Comparison of ENCODE assay signal across 19 mouse cellular contexts in the genomic region with DNA sequence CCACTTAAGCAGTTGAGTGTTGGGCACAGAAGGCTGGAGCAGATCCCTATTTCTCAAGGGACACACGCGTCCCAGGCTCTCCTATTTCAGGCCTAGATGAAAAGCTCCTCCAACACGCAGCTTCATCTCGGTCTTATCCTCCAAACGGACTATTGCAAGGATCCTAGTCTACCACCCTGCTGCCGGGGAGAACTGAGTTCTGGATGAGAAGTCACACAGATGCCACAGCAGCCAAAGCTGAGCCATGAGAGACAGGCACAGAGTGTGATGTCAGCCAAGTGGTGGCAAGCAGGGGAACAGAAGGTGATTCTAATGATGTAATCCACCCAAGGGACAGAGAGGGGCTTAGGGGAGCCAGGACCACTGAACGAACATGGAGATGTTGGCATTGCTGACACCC. TPM values are rescaled to one million over a fixed set of nuclear protein-coding genes. Genes with fewer than 3 reads are reported as not detected.
A peak's percentile ranks its signal among the peaks of the same experiment; 100 is the strongest.
DNase-seq lines count a peak whose midpoint lies in the region; ATAC-seq and TF ChIP-seq lines count a peak whose summit lies in the region.
"Had no signal": no experiment of that assay in that cellular context is flagged by ENCODE, and none has a peak within 500 bp of the region (broad histone marks: within the 10 kb centered on the region; RNA-seq: fewer than 3 reads in every experiment).

No protein-coding gene starts in this region.

- no peak for TF ChIP-seq CTCF in brain, embryonic 14.5 days (IDR thresholded peaks at IDR 0.05; ENCODE audit: borderline replicate concordance, extremely low read depth, insufficient read depth, insufficient read length)

- H3K36me3 ChIP-seq in hindbrain, embryonic 13.5 days, result no peaks in the 10 kb centered on the region
- no peaks in the 10 kb centered on the region for H3K36me3 ChIP-seq in hindbrain, embryonic 14.5 days (replicated peaks; ENCODE audit: control insufficient read depth, insufficient read depth)
- H3K36me3 ChIP-seq: heart, embryonic 13.5 days; kidney, embryonic 15.5 days; midbrain, embryonic 13.5 days had no signal

- H3K9me3 ChIP-seq in hindbrain, embryonic 13.5 days, result no peaks in the 10 kb centered on the region
- no peaks in the 10 kb centered on the region for H3K9me3 ChIP-seq in hindbrain, embryonic 14.5 days (ENCODE audit: control insufficient read depth, low read length)
- H3K9me3 ChIP-seq: heart, embryonic 13.5 days; kidney, embryonic 15.5 days; midbrain, embryonic 13.5 days had no signal

- no peak overlapping the region for H3K27ac ChIP-seq in hindbrain, embryonic 13.5 days
- H3K27ac ChIP-seq in hindbrain, embryonic 14.5 days, result no peak overlapping the region
- H3K27ac ChIP-seq: heart, embryonic 13.5 days; kidney, embryonic 15.5 days; macrophage; midbrain, embryonic 13.5 days had no signal

- ATAC-seq in hindbrain, embryonic 13.5 days (ENCODE audit: low FRiP score), result peak; percentile 36; the same call in 1 of the 2 replicates
- no peak for ATAC-seq in hindbrain, embryonic 14.5 days (ENCODE audit: low FRiP score)
- ATAC-seq: midbrain, embryonic 13.5 days had no signal

- no peak for TF ChIP-seq POLR2A in brain, embryonic 14.5 days (IDR thresholded peaks at IDR 0.05; ENCODE audit: borderline replicate concordance, extremely low read depth, insufficient read depth, insufficient read length, poor library complexity, severe bottlenecking)

- no peak overlapping the region for H3K4me3 ChIP-seq in hindbrain, embryonic 13.5 days
- H3K4me3 ChIP-seq in hindbrain, embryonic 14.5 days (replicated peaks; ENCODE audit: low read length), result no peak overlapping the region
- H3K4me3 ChIP-seq: heart, embryonic 13.5 days; kidney, embryonic 15.5 days; midbrain, embryonic 13.5 days had no signal

- no peak overlapping the region for H3K4me2 ChIP-seq in hindbrain, embryonic 13.5 days
- H3K4me2 ChIP-seq in hindbrain, embryonic 14.5 days (replicated peaks), result no peak overlapping the region
- H3K4me2 ChIP-seq: heart, embryonic 13.5 days; kidney, embryonic 15.5 days; lung, embryonic 14.5 days; midbrain, embryonic 13.5 days had no signal

- no peak overlapping the region for H3K9ac ChIP-seq in hindbrain, embryonic 13.5 days
- H3K9ac ChIP-seq in hindbrain, embryonic 14.5 days, result no peak overlapping the region
- H3K9ac ChIP-seq: heart, embryonic 13.5 days; kidney, embryonic 15.5 days; lung, embryonic 14.5 days; midbrain, embryonic 13.5 days had no signal

- no peak for DNase-seq in hindbrain, embryonic 14.5 days (ENCODE audit: low spot score)
- DNase-seq in brain, embryonic 14.5 days (ENCODE audit: low read depth), result peak; percentile 55
- peak; percentile 53 to 57 for DNase-seq in cerebellum, adult 18-20 months
- peak; percentile 44 to 57 for DNase-seq in cerebellum, postnatal 36 days
- no peak for DNase-seq in testis, postnatal 10 days (ENCODE audit: low spot score)
- no peak for DNase-seq in heart, adult 11 months
- DNase-seq in spleen, adult 12 weeks (ENCODE audit: low spot score), result no peak
- DNase-seq: adrenal gland, postnatal 10 days; gastrocnemius, postnatal 36 days; heart, postnatal 36 days; liver; lung, embryonic 14.5 days; right cerebral cortex, postnatal 14 days had no signal

- 77% methylated on average over 7 of the region's 7 CpGs for whole genome bisulfite sequencing in hindbrain, embryonic 13.5 days
- WGBS in hindbrain, embryonic 14.5 days, result 80% methylated on average over 7 of the region's 7 CpGs

- H3K27me3 ChIP-seq in hindbrain, embryonic 13.5 days, result no peaks in the 10 kb centered on the region
- H3K27me3 ChIP-seq in hindbrain, embryonic 14.5 days (ENCODE audit: control insufficient read depth, insufficient read depth, low read length), result no peaks in the 10 kb centered on the region; the same call in 1 of the 2 replicates
- H3K27me3 ChIP-seq: heart, embryonic 13.5 days; kidney, embryonic 15.5 days; midbrain, embryonic 13.5 days had no signal

- H3K4me1 ChIP-seq in hindbrain, embryonic 13.5 days (replicated peaks), result no peaks in the 10 kb centered on the region
- H3K4me1 ChIP-seq in hindbrain, embryonic 14.5 days (replicated peaks; ENCODE audit: control insufficient read depth, insufficient read depth, low read length), result no peaks in the 10 kb centered on the region
- H3K4me1 ChIP-seq: heart, embryonic 13.5 days; kidney, embryonic 15.5 days had no signal

RNA-seq across cellular contexts. Expression of a gene that starts 42.0 kb away (rescaled TPM):
- 50.7 and 53.7 TPM in 2 replicates for polyA plus RNA-seq in hindbrain, embryonic 13.5 days (2015; fragmentation: Nextera tagmentation; extraction: Ambion mirVana)
- polyA plus RNA-seq in hindbrain, embryonic 14.5 days (2014; fragmentation: Nextera tagmentation; extraction: Ambion mirVana), result 35.4 and 38.0 TPM in 2 replicates
- 33.3 and 42.1 TPM in 2 replicates for polyA plus RNA-seq in brain, embryonic 14.5 days (2012; rRNA removed)
- polyA plus RNA-seq: C2C12; heart, embryonic 13.5 days; lung, embryonic 14.5 days; macrophage had no signal

RNA-seq across cellular contexts. Expression of a gene that starts 42.1 kb away (rescaled TPM):
- polyA plus RNA-seq in hindbrain, embryonic 13.5 days (2015; fragmentation: Nextera tagmentation; extraction: Ambion mirVana), result 2.5 and 3.3 TPM in 2 replicates
- 1.2 and 1.7 TPM in 2 replicates for polyA plus RNA-seq in hindbrain, embryonic 14.5 days (2014; fragmentation: Nextera tagmentation; extraction: Ambion mirVana)
- 0.46 and 0.96 TPM in 2 replicates for polyA plus RNA-seq in brain, embryonic 14.5 days (2012; rRNA removed)
- polyA plus RNA-seq: C2C12 had no signal

Comparison
In these comparisons a context has a peak if more than half of its experiments do, and no peak if none do; other contexts are left out.
1. DNase-seq: peak in brain, embryonic 14.5 days (single experiment), cerebellum, adult 18-20 months (2 of 2) and cerebellum, postnatal 36 days (2 of 2); none in hindbrain, embryonic 14.5 days (single experiment), testis, postnatal 10 days (single experiment), heart, adult 11 months (single experiment) and spleen, adult 12 weeks (single experiment).